ENCODE assay signal across 12 mouse cellular contexts in the genomic region with DNA sequence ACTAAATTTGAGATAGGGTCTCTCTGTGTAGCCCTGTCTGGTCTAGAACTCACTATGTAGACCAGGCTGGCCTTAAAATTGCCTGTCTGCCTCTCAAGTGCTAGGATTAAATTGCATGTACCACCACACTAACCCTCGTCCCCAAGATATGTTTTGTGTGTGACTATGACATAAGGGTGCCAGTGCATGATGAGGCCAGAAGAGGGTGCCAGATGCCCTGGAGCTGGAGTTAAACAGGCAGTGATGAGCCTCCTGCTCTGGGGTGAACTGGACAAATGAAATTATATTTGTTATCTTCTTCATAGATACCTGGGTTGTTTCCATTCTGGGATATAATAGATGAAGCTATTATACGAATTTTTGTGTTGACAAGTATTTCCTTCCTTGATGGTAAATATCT. TPM values are rescaled to one million over a fixed set of nuclear protein-coding genes. Genes with fewer than 3 reads are reported as not detected.
DNase-seq lines count a peak whose midpoint lies in the region; ATAC-seq and TF ChIP-seq lines count a peak whose summit lies in the region.
"Had no signal": no experiment of that assay in that cellular context is flagged by ENCODE, and none has a peak within 500 bp of the region (broad histone marks: within the 10 kb centered on the region; RNA-seq: fewer than 3 reads in every experiment).

No protein-coding gene starts in this region.

- DNase-seq in adrenal gland, postnatal 14 days: peak; percentile 57
- DNase-seq in adrenal gland, postnatal 4 days (ENCODE audit: low spot score in 2 of 2): no peak
- DNase-seq in lung, embryonic 14.5 days: peak; percentile 28
- no peak for DNase-seq in lung, postnatal 10 days
- DNase-seq in retina, embryonic 14.5 days (ENCODE audit: low spot score): peak; percentile 20
- no peak for DNase-seq in left cerebral cortex, adult 18-20 months (ENCODE audit: low spot score in 2 of 2)
- DNase-seq: cerebellum, adult 8-10 months; lung, adult 18-20 months; thymus, postnatal 14 days had no signal

- H3K9me3 ChIP-seq in lung, embryonic 14.5 days (ENCODE audit: low read depth, low read length): no peaks in the 10 kb centered on the region; the same call in 1 of the 2 replicates

- no peak for ATAC-seq in lung, embryonic 14.5 days (ENCODE audit: insufficient read depth)
- peak; percentile 82 for ATAC-seq in common myeloid progenitor, adult 5-6 weeks (replicated peaks; ENCODE audit: low read depth, poor library complexity, severe bottlenecking)
- no peak for ATAC-seq in activated CD4-positive, CD25-positive, alpha-beta regulatory T cell, adult 4 months
- ATAC-seq: inflammation-experienced regulatory T-cells, adult 6 months had no signal

- H3K4me2 ChIP-seq in lung, embryonic 14.5 days: no peak overlapping the region

- no peak overlapping the region for H3K4me3 ChIP-seq in lung, embryonic 14.5 days (ENCODE audit: low read depth, low read length)

- no peaks in the 10 kb centered on the region for H3K36me3 ChIP-seq in lung, embryonic 14.5 days (ENCODE audit: insufficient read depth)

- no peak overlapping the region for H3K27ac ChIP-seq in lung, embryonic 14.5 days (ENCODE audit: low read depth)

- H3K4me1 ChIP-seq in lung, embryonic 14.5 days (ENCODE audit: insufficient read depth): no peaks in the 10 kb centered on the region

- peak; percentile 43 for TF ChIP-seq CTCF in lung, embryonic 14.5 days (IDR thresholded peaks at IDR 0.05; ENCODE audit: low read depth)

- no peaks in the 10 kb centered on the region for H3K27me3 ChIP-seq in lung, embryonic 14.5 days (ENCODE audit: insufficient read depth, low read length)

- 77% methylated on average over 2 of the region's 2 CpGs for WGBS in lung, embryonic 14.5 days

- no peak overlapping the region for H3K9ac ChIP-seq in lung, embryonic 14.5 days

RNA-seq across cellular contexts. Expression of gene Slc30a5, which starts 10.7 kb away (rescaled TPM):
- 45.4 and 48.1 TPM in 2 replicates for total RNA-seq in adrenal gland, postnatal 14 days (2021)
- total RNA-seq in adrenal gland, postnatal 4 days (2021): 10 to 100 TPM; 50.3 to 51.3 TPM
- polyA plus RNA-seq in lung, embryonic 14.5 days (2014; fragmentation: Nextera tagmentation; extraction: Ambion mirVana): 63.3 and 64.6 TPM in 2 replicates
- total RNA-seq in common myeloid progenitor, adult 5-6 weeks (2017): 72.3 and 119 TPM in 2 replicates
- 10 to 100 TPM; 11.2 to 13.8 TPM for polyA plus RNA-seq in activated CD4-positive, CD25-positive, alpha-beta regulatory T cell, adult 4 months (2017; shearing (Covaris generic))
- 10 to 100 TPM; 42.2 to 43.7 TPM for total RNA-seq in left cerebral cortex, adult 18-20 months (2021)

RNA-seq across cellular contexts. Expression of gene Ccnb1, which starts 57.6 kb away (rescaled TPM):
- 18.7 and 22.8 TPM in 2 replicates for total RNA-seq in adrenal gland, postnatal 14 days (2021)
- 10 to 100 TPM; 42.2 to 59.1 TPM for total RNA-seq in adrenal gland, postnatal 4 days (2021)
- polyA plus RNA-seq in lung, embryonic 14.5 days (2014; fragmentation: Nextera tagmentation; extraction: Ambion mirVana): 329 and 358 TPM in 2 replicates
- total RNA-seq in common myeloid progenitor, adult 5-6 weeks (2017): 152 and 167 TPM in 2 replicates
- polyA plus RNA-seq in activated CD4-positive, CD25-positive, alpha-beta regulatory T cell, adult 4 months (2017; shearing (Covaris generic)): 10 to 100 TPM; 51.2 to 57.0 TPM
- total RNA-seq in left cerebral cortex, adult 18-20 months (2021): under 1 TPM; 0.47 to 0.67 TPM

Comparison
In these comparisons a context has a peak if more than half of its experiments do, and no peak if none do; other contexts are left out.
1. DNase-seq: peak in adrenal gland, postnatal 14 days (single experiment), lung, embryonic 14.5 days (single experiment) and retina, embryonic 14.5 days (single experiment); none in adrenal gland, postnatal 4 days (0 of 2), lung, postnatal 10 days (single experiment) and left cerebral cortex, adult 18-20 months (0 of 2).
2. RNA of gene Ccnb1, which starts 57.6 kb away (total RNA-seq): 152 to 167 TPM in common myeloid progenitor, adult 5-6 weeks, 42.2 to 59.1 TPM in adrenal gland, postnatal 4 days and 18.7 to 22.8 TPM in adrenal gland, postnatal 14 days; 0.47 to 0.67 TPM in left cerebral cortex, adult 18-20 months; every median in the first group is over 10 times any median in the second.